Mouse (Mus musculus) mammary gland, adult 2 months (tissue): Measurements from ENCODE around the gene Tmem30b. TPM values are rescaled to one million over a fixed set of nuclear protein-coding genes. Genes with fewer than 3 reads are reported as not detected.

ENCODE experiments used
- polyA plus RNA-seq: library from polyadenylated mRNA; depleted of rRNA; stranded (reverse); fragments of >200 nt; gene quantifications from 2 replicates; pipeline ENCODE4 v1.2.3, GENCODE M21; 2012; ENCODE audit warnings: low replicate concordance; rRNA removed

Gene Tmem30b
- polyA plus RNA-seq: 7.6 and 19.4 TPM in 2 replicates

DNA sequence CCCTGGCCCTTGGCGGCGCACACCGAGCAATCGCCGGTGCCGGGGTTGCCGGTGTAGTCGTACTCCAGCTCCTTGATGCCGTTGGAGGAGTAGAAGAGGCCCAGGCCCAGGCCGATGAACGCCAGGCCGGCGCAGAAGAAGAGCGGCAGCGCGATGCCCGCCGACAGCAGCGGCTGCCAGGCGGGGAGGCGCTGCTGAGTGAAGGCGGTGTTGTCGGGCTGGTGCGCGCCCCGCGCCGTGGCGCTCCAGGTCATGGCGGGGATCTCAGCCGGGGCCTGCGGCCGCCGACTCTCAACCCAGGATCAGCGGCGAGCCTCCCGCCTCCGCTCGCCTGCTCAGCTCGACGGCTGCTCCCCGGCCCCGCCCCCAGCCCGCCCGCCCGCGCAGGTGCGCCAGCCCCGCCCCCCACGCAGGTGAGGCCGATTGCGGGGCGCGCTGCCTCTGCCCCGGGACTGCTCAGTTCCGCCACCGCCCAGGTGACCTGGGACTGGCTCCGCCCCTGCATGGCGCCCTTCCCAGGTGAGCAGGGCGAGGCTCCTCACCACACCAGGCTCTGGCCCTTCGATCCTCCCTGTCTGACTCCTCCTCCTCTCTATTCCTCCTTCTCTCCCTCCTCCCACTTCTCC, at the start of gene Tmem30b:
Gene Tmem30b, minus strand, starts transcription at position 307 of the 626 bp plus-strand sequence.

DNA sequence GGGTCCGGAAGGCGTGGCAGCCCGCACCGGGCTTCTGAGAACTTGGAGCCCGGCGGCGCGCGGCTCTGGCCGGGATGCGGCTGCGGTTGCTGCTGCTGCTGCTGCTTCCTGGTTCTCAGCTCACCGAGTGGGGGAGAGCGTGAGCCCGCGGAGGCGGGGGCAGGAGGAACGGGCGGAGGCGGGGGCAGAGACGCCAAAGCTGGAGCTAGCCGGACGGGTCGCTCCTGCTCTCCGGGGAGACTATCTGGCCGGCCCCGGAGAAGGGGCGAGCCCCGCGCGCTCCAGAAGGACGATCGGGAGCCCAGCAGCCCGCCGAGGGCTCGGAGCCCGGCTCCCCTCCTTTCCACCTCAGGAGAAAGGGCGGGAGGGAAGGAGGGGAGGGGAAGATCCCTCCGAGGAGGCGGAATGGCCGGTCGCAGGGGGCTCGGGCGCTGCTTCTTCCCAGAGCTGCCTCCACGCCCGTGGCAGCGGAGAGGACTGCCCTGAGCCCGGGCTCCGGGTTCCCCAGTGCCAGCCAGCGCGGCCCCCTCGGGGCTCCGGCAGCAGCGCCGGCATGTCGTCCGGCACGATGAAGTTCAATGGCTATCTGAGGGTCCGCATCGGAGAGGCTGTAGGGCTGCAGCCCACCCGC, 38.5 kb upstream of the Tmem30b start, which contains the start of gene Prkch:
Gene Prkch, plus strand, starts transcription at position 187 of the 631 bp plus-strand sequence.

Other genes starting within 250 kb of the Tmem30b start
- 15.2 and 17.4 TPM in 2 replicates for gene Prkch, start 38.4 kb upstream of the Tmem30b start, polyA plus RNA-seq